Mouse (Mus musculus): ENCODE data around the gene Dcst1.

Gene Dcst1

GRCm38 (mm10) chr3:89361675-89362074 is 3.4 kb downstream of the Dcst1 start, which contains the start of gene Dcst2:
Gene Dcst2, plus strand, starts transcription at chr3:89361975.
- no peak for DNase-seq

- no peak for DNase-seq
Measured at GRCm38 (mm10) chr3:89360237-89360636, 4.8 kb downstream of the Dcst1 start.

GRCm38 (mm10) chr3:89359630-89360029 is 5.4 kb downstream of the Dcst1 start:
- DNase-seq, result no peak

- no peak for DNase-seq
Measured at GRCm38 (mm10) chr3:89356029-89356428, 9.0 kb downstream of the Dcst1 start.

- peak; percentile 41 to 84 for DNase-seq
Measured at GRCm38 (mm10) chr3:89355512-89355902, 9.5 kb downstream of the Dcst1 start.

- DNase-seq, result peak; percentile 90 to 94
Measured at GRCm38 (mm10) chr3:89354816-89355511, 10.1 kb downstream of the Dcst1 start.

GRCm38 (mm10) chr3:89351271-89351670 is 13.8 kb downstream of the Dcst1 start:
- peak; percentile 63 to 77 for DNase-seq

- DNase-seq, result peak; percentile 93
Measured at GRCm38 (mm10) chr3:89349869-89350501, 15.1 kb downstream of the Dcst1 start, which contains the start of gene Adam15. Gene Adam15, minus strand, starts transcription at chr3:89349996.

- DNase-seq, result peak; percentile 61 to 88
Measured at GRCm38 (mm10) chr3:89348911-89349868, 15.9 kb downstream of the Dcst1 start.

GRCm38 (mm10) chr3:89347916-89348315 is 17.1 kb downstream of the Dcst1 start:
- peak; percentile 48 to 79 for DNase-seq

GRCm38 (mm10) chr3:89346815-89347540 is 18.1 kb downstream of the Dcst1 start:
- DNase-seq, result no peak

GRCm38 (mm10) chr3:89343279-89343678 is 21.8 kb downstream of the Dcst1 start:
- peak in 1 of 2 experiments; percentile 71 for DNase-seq

- DNase-seq, result no peak
Measured at GRCm38 (mm10) chr3:89341794-89342193, 23.3 kb downstream of the Dcst1 start.

GRCm38 (mm10) chr3:89340465-89340864 is 24.6 kb downstream of the Dcst1 start:
- DNase-seq, result peak; percentile 78 to 79

- peak; percentile 75 to 84 for DNase-seq
Measured at GRCm38 (mm10) chr3:89339416-89339815, 25.6 kb downstream of the Dcst1 start.

- DNase-seq, result peak; percentile 52 to 82
Measured at GRCm38 (mm10) chr3:89337721-89338578, 27.1 kb downstream of the Dcst1 start, which contains the start of gene Efna4. Gene Efna4, minus strand, starts transcription at chr3:89338028.

GRCm38 (mm10) chr3:89337062-89337720 is 27.9 kb downstream of the Dcst1 start:
- no peak for DNase-seq

- no peak for DNase-seq
Measured at GRCm38 (mm10) chr3:89336529-89336928, 28.5 kb downstream of the Dcst1 start.

- no peak for DNase-seq
Measured at GRCm38 (mm10) chr3:89333053-89333452, 32.0 kb downstream of the Dcst1 start.

GRCm38 (mm10) chr3:89332476-89332875 is 32.6 kb downstream of the Dcst1 start:
- no peak for DNase-seq

GRCm38 (mm10) chr3:89332013-89332412 is 33.0 kb downstream of the Dcst1 start:
- no peak for DNase-seq

All from kidney, postnatal 25 days (tissue).